Mouse (Mus musculus) spleen, adult 2 months (tissue): ENCODE data around the gene Coro1c. TPM values are rescaled to one million over a fixed set of nuclear protein-coding genes. Genes with fewer than 3 reads are reported as not detected.
A peak's percentile ranks its signal among the peaks of the same experiment; 100 is the strongest.
"Not testable (repeated sequence)": the region's sequence is repeated elsewhere in the genome, so short reads cannot be mapped to it uniquely, and the experiment has no call there.

Experiments used
- DNase-seq, 2 experiments: peaks; one replicate each; pipeline versions ENCODE4 v3.0.0 to v3.0.0-alpha.2; 2012 to 2021; ENCODE audit warnings: low spot score in 2 of 2, low read depth in 1 of 2
- H3K27ac ChIP-seq: fragments of 200-500 bp; 2 replicates; pipeline ENCODE4 v1.5.1; 2012; ENCODE audit warnings: low read length, inconsistent platforms; ENCODE audit not compliant: insufficient read depth
- H3K27me3 ChIP-seq: fragments of 200-500 bp; 2 replicates; pipeline ENCODE4 v1.6.1; 2012; ENCODE audit warnings: mild to moderate bottlenecking, moderate library complexity, low read length, inconsistent platforms; ENCODE audit not compliant: control insufficient read depth, insufficient read depth
- H3K36me3 ChIP-seq: fragments of 200-500 bp; 2 replicates; pipeline ENCODE4 v1.6.1; 2012; ENCODE audit warnings: mild to moderate bottlenecking, low read length, inconsistent platforms; ENCODE audit not compliant: control insufficient read depth, insufficient read depth
- H3K4me1 ChIP-seq: fragments of 200-500 bp; 2 replicates; pipeline ENCODE4 v1.6.1; 2011; ENCODE audit warnings: inconsistent platforms; ENCODE audit not compliant: control insufficient read depth, insufficient read depth, insufficient read length
- H3K4me3 ChIP-seq: fragments of 200-500 bp; 2 replicates; pipeline ENCODE4 v1.5.1; 2011; ENCODE audit warnings: mild to moderate bottlenecking, inconsistent platforms; ENCODE audit not compliant: insufficient read depth, insufficient read length; ENCODE audit errors: extremely low read depth
- CTCF ChIP-seq: fragments of 200-500 bp; IDR thresholded peaks from 2 replicates; pipeline ENCODE4 v1.5.1; 2011; ENCODE audit warnings: mild to moderate bottlenecking, inconsistent platforms; ENCODE audit not compliant: insufficient read depth, insufficient read length, insufficient replicate concordance; ENCODE audit errors: extremely low read depth
- POLR2A ChIP-seq: fragments of 200-500 bp; IDR thresholded peaks from 2 replicates; pipeline ENCODE4 v1.6.1; 2011; ENCODE audit warnings: low read depth, low read length, inconsistent platforms
- WGBS: fragments of 180-500 bp; shearing (Covaris S2); methylation state at CpG from one replicate; pipeline ENCODE4 v1.1.7; 2018; 5-methylcytosine and 5-hydroxymethylcytosine counted together
- polyA plus RNA-seq: library from polyadenylated mRNA; depleted of rRNA; stranded (reverse); fragments of >200 nt; gene quantifications from 2 replicates; pipeline ENCODE4 v1.2.3, GENCODE M21; 2012

Gene Coro1c
- polyA plus RNA-seq, 1 experiment: 38.3 TPM

GRCm38 (mm10) chr5:113815041-113815389, 93.5 kb downstream of the Coro1c start:
- 59% methylated on average over 11 of the region's 11 CpGs for WGBS

GRCm38 (mm10) chr5:113814111-113815040, 94.2 kb downstream of the Coro1c start:
- DNase-seq: no peak
- H3K4me3 ChIP-seq: peak overlapping the region; percentile 25; the same call in 1 of the 2 replicates
- H3K36me3 ChIP-seq: peaks cover 11% of the 10 kb centered on the region
- H3K27me3 ChIP-seq: no peaks in the 10 kb centered on the region
- H3K27ac ChIP-seq: no peak overlapping the region
- H3K4me1 ChIP-seq: peaks cover 8% of the 10 kb centered on the region; the same call in 1 of the 2 replicates
- TF ChIP-seq POLR2A (no peak), CTCF (no peak)
- WGBS: 27% methylated on average over 27 of the region's 27 CpGs

More at GRCm38 (mm10) chr5:113815041-113815389, 93.5 kb downstream of the Coro1c start:
- peaks cover 8% of the 10 kb centered on the region; the same call in 1 of the 2 replicates for H3K4me1 ChIP-seq
- H3K36me3 ChIP-seq: peaks cover 15% of the 10 kb centered on the region
- H3K4me3 ChIP-seq: no peak overlapping the region
- H3K27me3 ChIP-seq: no peaks in the 10 kb centered on the region
- no peak for DNase-seq
- H3K27ac ChIP-seq: no peak overlapping the region
- no peak for TF ChIP-seq CTCF
- no peak for TF ChIP-seq POLR2A

- whole genome bisulfite sequencing: 41% methylated on average over 9 of the region's 9 CpGs
- Histone ChIP-seq H3K36me3 (peaks cover 5% of the 10 kb centered on the region), H3K27ac (no peak overlapping the region), H3K4me1 (peaks cover 8% of the 10 kb centered on the region; the same call in 1 of the 2 replicates), H3K27me3 (no peaks in the 10 kb centered on the region), H3K4me3 (no peak overlapping the region)
- DNase-seq: peak in 1 of 2 experiments; percentile 36
- TF ChIP-seq POLR2A (no peak), CTCF (peak; percentile 32; the same call in 1 of the 2 replicates)
Measured at GRCm38 (mm10) chr5:113813608-113814007, 95.0 kb downstream of the Coro1c start.

GRCm38 (mm10) chr5:113812638-113813037, 95.9 kb downstream of the Coro1c start:
- no peak for DNase-seq
- Histone ChIP-seq H3K27ac (no peak overlapping the region), H3K4me3 (no peak overlapping the region), H3K4me1 (peaks cover 8% of the 10 kb centered on the region; the same call in 1 of the 2 replicates), H3K36me3 (no peaks in the 10 kb centered on the region), H3K27me3 (no peaks in the 10 kb centered on the region)
- WGBS: 62% methylated on average over 2 of the region's 2 CpGs
- TF ChIP-seq POLR2A: no peak
- no peak for TF ChIP-seq CTCF

GRCm38 (mm10) chr5:113811824-113812420, 96.6 kb downstream of the Coro1c start:
- H3K4me3 ChIP-seq, H3K4me1 ChIP-seq, H3K27ac ChIP-seq, DNase-seq, H3K36me3 ChIP-seq, H3K27me3 ChIP-seq: not testable (repeated sequence)
- 21% methylated on average over 11 of the region's 12 CpGs for WGBS

GRCm38 (mm10) chr5:113810111-113810510, 98.4 kb downstream of the Coro1c start:
- 0 out of 2 replicates have a peak, but pooled peaks cover 2% of the 10 kb centered on the region for H3K27me3 ChIP-seq
- H3K27ac ChIP-seq: no peak overlapping the region
- H3K4me3 ChIP-seq: no peak overlapping the region
- no peak for TF ChIP-seq POLR2A
- no peak for TF ChIP-seq CTCF
- H3K36me3 ChIP-seq: no peaks in the 10 kb centered on the region
- WGBS: 79% methylated on average over 4 of the region's 4 CpGs
- no peak for DNase-seq
- peaks cover 8% of the 10 kb centered on the region; the same call in 1 of the 2 replicates for H3K4me1 ChIP-seq
